Mouse (Mus musculus) hindbrain, embryonic 16.5 days (tissue): ENCODE data around the gene Mansc1. TPM values are rescaled to one million over a fixed set of nuclear protein-coding genes. Genes with fewer than 3 reads are reported as not detected.

ENCODE experiments used
- ATAC-seq: fragments of 200-750 bp; cut with Nextera tagmentation; 2 replicates; pipeline ENCODE4 v1.8.0; 2017; ENCODE audit warnings: moderate TSS enrichment, moderate library complexity
- H3K27ac ChIP-seq: fragments of 300-500 bp; sonication (generic); 2 replicates; pipeline ENCODE4 v1.5.1; 2014; ENCODE audit warnings: low read depth, mild to moderate bottlenecking, control low read depth, low read length, moderate library complexity
- H3K27me3 ChIP-seq: fragments of 300-500 bp; sonication (generic); replicated peaks from 2 replicates; pipeline ENCODE4 v1.6.1; 2014; ENCODE audit warnings: low read length; ENCODE audit not compliant: control insufficient read depth, insufficient read depth
- H3K36me3 ChIP-seq: fragments of 300-500 bp; sonication (generic); 2 replicates; pipeline ENCODE4 v1.6.1; 2014; ENCODE audit warnings: mild to moderate bottlenecking, low read length, moderate library complexity, mixed read lengths; ENCODE audit not compliant: control insufficient read depth, insufficient read depth
- H3K4me1 ChIP-seq: fragments of 300-500 bp; sonication (generic); 2 replicates; pipeline ENCODE4 v1.6.1; 2014; ENCODE audit warnings: low read depth, low read length; ENCODE audit not compliant: control insufficient read depth, insufficient read depth
- H3K4me2 ChIP-seq: fragments of 300-500 bp; sonication (generic); 2 replicates; pipeline ENCODE4 v1.6.1; 2014; ENCODE audit warnings: mild to moderate bottlenecking, low read length, control low read depth, moderate library complexity
- H3K4me3 ChIP-seq: fragments of 300-500 bp; sonication (generic); 2 replicates; pipeline ENCODE4 v1.5.1; 2014; ENCODE audit warnings: mild to moderate bottlenecking, low read length, control low read depth, moderate library complexity
- H3K9ac ChIP-seq: fragments of 300-500 bp; sonication (generic); 2 replicates; pipeline ENCODE4 v1.6.1; 2014; ENCODE audit warnings: low read depth, mild to moderate bottlenecking, control low read depth, low read length, moderate library complexity
- H3K9me3 ChIP-seq: fragments of 300-500 bp; sonication (generic); 2 replicates; pipeline ENCODE4 v1.6.1; 2014; ENCODE audit warnings: mild to moderate bottlenecking, low read length, moderate library complexity; ENCODE audit not compliant: control insufficient read depth
- WGBS: fragments of 180-500 bp; shearing (Covaris S2); extraction: QIAGEN DNeasy Blood & Tissue Kit; methylation state at CpG from one replicate; pipeline ENCODE4 v1.1.7; 2014; 5-methylcytosine and 5-hydroxymethylcytosine counted together
- polyA plus RNA-seq: library from polyadenylated mRNA; unstranded; fragments of >200 nt; fragmentation: Nextera tagmentation; extraction: Ambion mirVana; gene quantifications from 2 replicates; pipeline ENCODE4 v1.2.1, GENCODE M21; 2015

The Mansc1 gene
- polyA plus RNA-seq, 1 experiment from 2014 or later, result 1.3 TPM

GRCm38 (mm10) chr6:134640485-134641475, 8.5 kb upstream of the Mansc1 start:
- ATAC-seq, result peak; percentile 99
- H3K4me3 ChIP-seq, result peak overlapping the region; percentile 71
- peak overlapping the region; percentile 76 for H3K27ac ChIP-seq
- peaks cover 3% of the 10 kb centered on the region for H3K4me1 ChIP-seq
- WGBS, result 1% methylated on average over 56 of the region's 65 CpGs
- no peaks in the 10 kb centered on the region for H3K27me3 ChIP-seq
- peaks cover 8% of the 10 kb centered on the region; the same call in 1 of the 2 replicates for H3K36me3 ChIP-seq
- H3K9me3 ChIP-seq, result no peaks in the 10 kb centered on the region
- H3K4me2 ChIP-seq, result peak overlapping the region; percentile 63
- peak overlapping the region; percentile 85 for H3K9ac ChIP-seq

GRCm38 (mm10) chr6:134639900-134640299, 7.6 kb upstream of the Mansc1 start:
- Histone ChIP-seq H3K9ac (no peak overlapping the region), H3K27me3 (no peaks in the 10 kb centered on the region), H3K36me3 (peaks cover under 1% of the 10 kb centered on the region; the same call in 1 of the 2 replicates), H3K4me1 (peaks cover 3% of the 10 kb centered on the region), H3K27ac (no peak overlapping the region), H3K4me3 (no peak overlapping the region), H3K4me2 (no peak overlapping the region), H3K9me3 (no peaks in the 10 kb centered on the region)
- 96% methylated on average over 1 of the region's 1 CpGs for WGBS
- no peak for ATAC-seq

- H3K9me3 ChIP-seq, result no peaks in the 10 kb centered on the region
- WGBS, result 94% methylated on average over 3 of the region's 3 CpGs
- H3K4me2 ChIP-seq, result no peak within 1 kb of the TSS
Measured at GRCm38 (mm10) chr6:134639210-134639609, 6.9 kb upstream of the Mansc1 start, which contains the start of gene Borcs5. Gene Borcs5 (plus strand): TSS chr6:134639510.

GRCm38 (mm10) chr6:134636476-134636875, 4.2 kb upstream of the Mansc1 start:
- Histone ChIP-seq H3K4me3 (no peak overlapping the region), H3K27me3 (peaks cover 3% of the 10 kb centered on the region), H3K9ac (no peak overlapping the region), H3K36me3 (no peaks in the 10 kb centered on the region), H3K4me1 (peaks cover 7% of the 10 kb centered on the region), H3K9me3 (no peaks in the 10 kb centered on the region), H3K27ac (no peak overlapping the region), H3K4me2 (no peak overlapping the region)
- WGBS, result 66% methylated on average over 4 of the region's 4 CpGs
- no peak for ATAC-seq

More at GRCm38 (mm10) chr6:134639210-134639609, 6.9 kb upstream of the Mansc1 start, which contains the start of gene Borcs5:
- no peak within 1 kb of the TSS for H3K4me3 ChIP-seq
- H3K4me1 ChIP-seq, result peaks cover 3% of the 10 kb centered on the region
- H3K27me3 ChIP-seq, result no peaks in the 10 kb centered on the region
- no peak within 1 kb of the TSS for H3K27ac ChIP-seq
- no peak within 1 kb of the TSS for H3K9ac ChIP-seq
- no peak for ATAC-seq
- H3K36me3 ChIP-seq, result no peaks in the 10 kb centered on the region

GRCm38 (mm10) chr6:134633553-134633952, 1.3 kb upstream of the Mansc1 start:
- ATAC-seq, result no peak
- Histone ChIP-seq H3K4me3 (no peak overlapping the region), H3K9me3 (no peaks in the 10 kb centered on the region), H3K36me3 (no peaks in the 10 kb centered on the region), H3K9ac (no peak overlapping the region), H3K4me1 (peaks cover 6% of the 10 kb centered on the region; the same call in 1 of the 2 replicates), H3K27me3 (peaks cover 3% of the 10 kb centered on the region), H3K4me2 (no peak overlapping the region), H3K27ac (no peak overlapping the region)
- 87% methylated on average over 8 of the region's 8 CpGs for WGBS

GRCm38 (mm10) chr6:134632756-134633155, 468 bp upstream of the Mansc1 start:
- peaks cover 6% of the 10 kb centered on the region; the same call in 1 of the 2 replicates for H3K4me1 ChIP-seq
- WGBS, result 41% methylated on average over 5 of the region's 5 CpGs
- peak overlapping the region; percentile 45 for H3K4me3 ChIP-seq
- peaks cover 3% of the 10 kb centered on the region for H3K27me3 ChIP-seq
- no peak for ATAC-seq
- no peaks in the 10 kb centered on the region for H3K9me3 ChIP-seq
- no peak overlapping the region for H3K27ac ChIP-seq
- H3K4me2 ChIP-seq, result peak overlapping the region; percentile 78
- H3K36me3 ChIP-seq, result no peaks in the 10 kb centered on the region
- no peak overlapping the region for H3K9ac ChIP-seq

GRCm38 (mm10) chr6:134630447-134630846, 1.8 kb downstream of the Mansc1 start:
- Histone ChIP-seq H3K4me1 (peaks cover 6% of the 10 kb centered on the region; the same call in 1 of the 2 replicates), H3K9me3 (no peaks in the 10 kb centered on the region), H3K27me3 (peaks cover 3% of the 10 kb centered on the region), H3K27ac (no peak overlapping the region), H3K4me2 (no peak overlapping the region), H3K4me3 (no peak overlapping the region), H3K36me3 (no peaks in the 10 kb centered on the region), H3K9ac (no peak overlapping the region)
- 81% methylated on average over 9 of the region's 9 CpGs for WGBS
- no peak for ATAC-seq

- Histone ChIP-seq H3K27me3 (no peaks in the 10 kb centered on the region), H3K9me3 (no peaks in the 10 kb centered on the region), H3K4me1 (peaks cover under 1% of the 10 kb centered on the region; the same call in 1 of the 2 replicates), H3K4me2 (no peak overlapping the region), H3K27ac (no peak overlapping the region), H3K9ac (no peak overlapping the region), H3K4me3 (no peak overlapping the region), H3K36me3 (no peaks in the 10 kb centered on the region)
- WGBS, result 97% methylated on average over 1 of the region's 1 CpGs
- ATAC-seq, result no peak
Measured at GRCm38 (mm10) chr6:134626564-134626963, 5.7 kb downstream of the Mansc1 start.

GRCm38 (mm10) chr6:134625431-134625830, 6.9 kb downstream of the Mansc1 start:
- H3K36me3 ChIP-seq, result no peaks in the 10 kb centered on the region
- no peak overlapping the region for H3K9ac ChIP-seq
- no peak overlapping the region for H3K4me2 ChIP-seq
- H3K4me1 ChIP-seq, result no peaks in the 10 kb centered on the region
- H3K27ac ChIP-seq, result no peak overlapping the region
- ATAC-seq, result no peak
- no peaks in the 10 kb centered on the region for H3K27me3 ChIP-seq
- H3K4me3 ChIP-seq, result no peak overlapping the region
- 73% methylated on average over 12 of the region's 12 CpGs for WGBS
- H3K9me3 ChIP-seq, result no peaks in the 10 kb centered on the region
